Mouse (Mus musculus) intestine, embryonic 14.5 days (tissue): Measurements from ENCODE around the gene Eif4b. TPM values are rescaled to one million over a fixed set of nuclear protein-coding genes. Genes with fewer than 3 reads are reported as not detected.

Source experiments
- ATAC-seq: fragments of 200-750 bp; cut with Nextera tagmentation; replicated peaks from 2 replicates; pipeline ENCODE4 v1.8.0; 2017; ENCODE audit warnings: low read depth, moderate number of reproducible peaks, moderate TSS enrichment, moderate library complexity; ENCODE audit not compliant: low FRiP score, low TSS enrichment
- DNase-seq: peaks from one replicate; pipeline ENCODE4 v3.0.0-alpha.2; 2018; ENCODE audit warnings: low spot score
- H3K27ac ChIP-seq: fragments of 300-500 bp; sonication (generic); 2 replicates; pipeline ENCODE4 v1.5.1; 2014; ENCODE audit warnings: low read depth, mild to moderate bottlenecking, control low read depth
- H3K27me3 ChIP-seq: fragments of 300-500 bp; sonication (generic); replicated peaks from 2 replicates; pipeline ENCODE4 v1.6.1; 2014; ENCODE audit warnings: low read length, control low read depth; ENCODE audit not compliant: control insufficient read depth, insufficient read depth
- H3K36me3 ChIP-seq: fragments of 300-500 bp; sonication (generic); 2 replicates; pipeline ENCODE4 v1.6.1; 2014; ENCODE audit warnings: low read length, control low read depth; ENCODE audit not compliant: control insufficient read depth, insufficient read depth
- H3K4me1 ChIP-seq: fragments of 300-500 bp; sonication (generic); replicated peaks from 2 replicates; pipeline ENCODE4 v1.6.1; 2014; ENCODE audit warnings: low read length, control low read depth, mixed read lengths; ENCODE audit not compliant: control insufficient read depth, insufficient read depth
- H3K4me2 ChIP-seq: fragments of 300-500 bp; sonication (generic); 2 replicates; pipeline ENCODE4 v1.6.1; 2014; ENCODE audit warnings: low read length
- H3K4me3 ChIP-seq: fragments of 300-500 bp; sonication (generic); 2 replicates; pipeline ENCODE4 v1.5.1; 2014; ENCODE audit warnings: low read depth, low read length, control low read depth, mixed read lengths
- H3K9ac ChIP-seq: fragments of 300-500 bp; sonication (generic); 2 replicates; pipeline ENCODE4 v1.6.1; 2014; ENCODE audit warnings: mild to moderate bottlenecking, low read length
- H3K9me3 ChIP-seq: fragments of 300-500 bp; sonication (generic); 2 replicates; pipeline ENCODE4 v1.6.1; 2016; ENCODE audit warnings: low read length, control low read depth; ENCODE audit not compliant: control insufficient read depth
- WGBS: fragments of 180-500 bp; shearing (Covaris S2); extraction: QIAGEN DNeasy Blood & Tissue Kit; methylation state at CpG from one replicate; pipeline ENCODE4 v1.1.7; 2014; 5-methylcytosine and 5-hydroxymethylcytosine counted together
- polyA plus RNA-seq: library from polyadenylated mRNA; unstranded; fragments of >200 nt; fragmentation: Nextera tagmentation; extraction: Ambion mirVana; gene quantifications from 2 replicates; pipeline ENCODE4 v1.2.1, GENCODE M21; 2014

Gene Eif4b
- polyA plus RNA-seq: 141 and 152 TPM in 2 replicates

- WGBS: under 1% methylated on average over 57 of the region's 58 CpGs
- DNase-seq: peak; percentile 99
- Histone ChIP-seq H3K9ac (peak within 1 kb of the TSS; percentile 97), H3K27me3 (no peaks in the 10 kb centered on the region), H3K27ac (peak within 1 kb of the TSS; percentile 94), H3K4me2 (peak within 1 kb of the TSS; percentile 93), H3K4me3 (peak within 1 kb of the TSS; percentile 100), H3K36me3 (no peaks in the 10 kb centered on the region; the same call in 1 of the 2 replicates), H3K4me1 (peaks cover 11% of the 10 kb centered on the region), H3K9me3 (no peaks in the 10 kb centered on the region)
- peak; percentile 92 for ATAC-seq
Measured at GRCm38 (mm10) chr15:102073559-102074069, at the start of gene Eif4b. TSS of gene Eif4b (plus strand) at chr15:102073773.

GRCm38 (mm10) chr15:102023888-102024287, 49.7 kb upstream of the Eif4b start:
- Histone ChIP-seq H3K9me3 (no peaks in the 10 kb centered on the region), H3K36me3 (no peaks in the 10 kb centered on the region), H3K27me3 (no peaks in the 10 kb centered on the region), H3K4me1 (peaks cover 28% of the 10 kb centered on the region), H3K4me2 (no peak overlapping the region), H3K9ac (no peak overlapping the region), H3K27ac (peak overlapping the region; percentile 79; the same call in 1 of the 2 replicates), H3K4me3 (no peak overlapping the region)
- whole genome bisulfite sequencing: 56% methylated on average over 8 of the region's 8 CpGs
- DNase-seq (no peak), ATAC-seq (no peak)

GRCm38 (mm10) chr15:102025136-102025872, 48.3 kb upstream of the Eif4b start:
- ATAC-seq (peak; percentile 38), DNase-seq (peak; percentile 78)
- Histone ChIP-seq H3K36me3 (no peaks in the 10 kb centered on the region), H3K4me2 (peak overlapping the region; percentile 40), H3K4me3 (no peak overlapping the region), H3K9ac (peak overlapping the region; percentile 18; the same call in 1 of the 2 replicates), H3K27ac (peak overlapping the region; percentile 79), H3K4me1 (peaks cover 28% of the 10 kb centered on the region), H3K9me3 (no peaks in the 10 kb centered on the region), H3K27me3 (no peaks in the 10 kb centered on the region)
- 10% methylated on average over 22 of the region's 22 CpGs for WGBS

- H3K36me3 ChIP-seq: no peaks in the 10 kb centered on the region
- H3K9ac ChIP-seq: no peak overlapping the region
- H3K4me2 ChIP-seq: peak overlapping the region; percentile 18; the same call in 1 of the 2 replicates
Measured at GRCm38 (mm10) chr15:102026430-102026829, 47.1 kb upstream of the Eif4b start.

GRCm38 (mm10) chr15:102028040-102028439, 45.5 kb upstream of the Eif4b start, which contains the start of gene Krt18:
TSS of gene Krt18 (plus strand) at chr15:102028180.
- H3K9ac ChIP-seq: peak within 1 kb of the TSS; percentile 54
- peaks cover 28% of the 10 kb centered on the region for H3K4me1 ChIP-seq
- H3K27ac ChIP-seq: peak within 1 kb of the TSS; percentile 74
- 0 out of 2 replicates have a peak, but pooled peaks cover 3% of the 10 kb centered on the region for H3K36me3 ChIP-seq
- WGBS: 1% methylated on average over 28 of the region's 28 CpGs
- H3K4me3 ChIP-seq: peak within 1 kb of the TSS; percentile 36
- no peaks in the 10 kb centered on the region for H3K9me3 ChIP-seq
- ATAC-seq: peak; percentile 57
- DNase-seq: peak; percentile 78
- no peaks in the 10 kb centered on the region for H3K27me3 ChIP-seq
- peak within 1 kb of the TSS; percentile 59 for H3K4me2 ChIP-seq

More at GRCm38 (mm10) chr15:102026430-102026829, 47.1 kb upstream of the Eif4b start:
- Histone ChIP-seq H3K9me3 (no peaks in the 10 kb centered on the region), H3K4me1 (peaks cover 28% of the 10 kb centered on the region), H3K27ac (no peak overlapping the region), H3K4me3 (no peak overlapping the region), H3K27me3 (no peaks in the 10 kb centered on the region)
- DNase-seq (no peak), ATAC-seq (no peak)
- 13% methylated on average over 12 of the region's 12 CpGs for WGBS

- 57% methylated on average over 16 of the region's 16 CpGs for WGBS
- Histone ChIP-seq H3K9ac (no peak overlapping the region), H3K4me2 (no peak overlapping the region), H3K9me3 (no peaks in the 10 kb centered on the region), H3K27ac (no peak overlapping the region), H3K36me3 (0 out of 2 replicates have a peak, but pooled peaks cover 3% of the 10 kb centered on the region), H3K27me3 (no peaks in the 10 kb centered on the region), H3K4me1 (no peaks in the 10 kb centered on the region), H3K4me3 (no peak overlapping the region)
- ATAC-seq (no peak), DNase-seq (no peak)
Measured at GRCm38 (mm10) chr15:102034121-102035053, 39.2 kb upstream of the Eif4b start.

- Histone ChIP-seq H3K4me3 (no peak overlapping the region), H3K27ac (no peak overlapping the region), H3K9ac (no peak overlapping the region), H3K4me1 (no peaks in the 10 kb centered on the region), H3K36me3 (no peaks in the 10 kb centered on the region), H3K9me3 (no peaks in the 10 kb centered on the region), H3K4me2 (no peak overlapping the region), H3K27me3 (no peaks in the 10 kb centered on the region)
- ATAC-seq: no peak
- DNase-seq: no peak
- 70% methylated on average over 4 of the region's 4 CpGs for WGBS
Measured at GRCm38 (mm10) chr15:102040277-102040676, 33.3 kb upstream of the Eif4b start.

- no peaks in the 10 kb centered on the region for H3K27me3 ChIP-seq
- DNase-seq (no peak), ATAC-seq (no peak)
- no peak overlapping the region for H3K9ac ChIP-seq
- no peak overlapping the region for H3K27ac ChIP-seq
- H3K4me3 ChIP-seq: 0 out of 2 replicates have a peak overlapping the region, but pooled peaks have one; percentile 8
- peak overlapping the region; percentile 35 for H3K4me2 ChIP-seq
- no peaks in the 10 kb centered on the region for H3K9me3 ChIP-seq
- WGBS: 15% methylated on average over 7 of the region's 7 CpGs
- no peaks in the 10 kb centered on the region for H3K36me3 ChIP-seq
- H3K4me1 ChIP-seq: no peaks in the 10 kb centered on the region
Measured at GRCm38 (mm10) chr15:102041951-102042350, 31.6 kb upstream of the Eif4b start.
